Comparison of ENCODE assay signal across 12 mouse cellular contexts in genomic region chr3:63241099-63241587, GRCm38 (mm10). TPM values are rescaled to one million over a fixed set of nuclear protein-coding genes. Genes with fewer than 3 reads are reported as not detected.
A peak's percentile ranks its signal among the peaks of the same experiment; 100 is the strongest.
DNase-seq lines count a peak whose midpoint lies in the region; ATAC-seq and TF ChIP-seq lines count a peak whose summit lies in the region.
"Had no signal": no experiment of that assay in that cellular context is flagged by ENCODE, and none has a peak within 500 bp of the region (broad histone marks: within the 10 kb centered on the region; RNA-seq: fewer than 3 reads in every experiment).

Mme (plus strand) TSS chr3:63241537.

- no peaks in the 10 kb centered on the region for H3K36me3 ChIP-seq in heart, embryonic 12.5 days
- H3K36me3 ChIP-seq: liver, embryonic 15.5 days had no signal

- H3K27me3 ChIP-seq in heart, embryonic 12.5 days (replicated peaks): no peaks in the 10 kb centered on the region
- no peaks in the 10 kb centered on the region for H3K27me3 ChIP-seq in cerebellum, adult 2 months (ENCODE audit: control insufficient read depth, insufficient read depth, low read length)
- H3K27me3 ChIP-seq: liver, embryonic 15.5 days had no signal

- DNase-seq in heart, adult 8-10 months (ENCODE audit: low spot score): no peak
- DNase-seq in heart, adult 9 months (ENCODE audit: low spot score in 2 of 2): no peak
- DNase-seq in 3134 (ENCODE audit: extremely low read depth, insufficient read length, low spot score): peak; percentile 4
- DNase-seq in adrenal gland, postnatal 10 days: no peak
- no peak for DNase-seq in cerebellum, adult 2 months
- DNase-seq in urinary bladder, postnatal 36 days (ENCODE audit: low spot score in 2 of 2): no peak
- no peak for DNase-seq in spleen, postnatal 36 days (ENCODE audit: low spot score in 2 of 2)
- DNase-seq: cerebellum, postnatal 25 days had no signal

- H3K4me1 ChIP-seq in heart, embryonic 12.5 days (replicated peaks): no peaks in the 10 kb centered on the region
- no peaks in the 10 kb centered on the region for H3K4me1 ChIP-seq in cerebellum, adult 2 months (ENCODE audit: control insufficient read depth, insufficient read depth, low read length)
- H3K4me1 ChIP-seq: liver, embryonic 15.5 days had no signal

- TF ChIP-seq CTCF in cerebellum, adult 2 months (IDR thresholded peaks at IDR 0.05; ENCODE audit: borderline replicate concordance, insufficient read depth, low read depth, low read length): no peak

- H3K4me3 ChIP-seq in heart, embryonic 12.5 days: no peak within 1 kb of the TSS
- H3K4me3 ChIP-seq in cerebellum, adult 2 months (replicated peaks; ENCODE audit: insufficient read depth, low read depth, low read length): no peak within 1 kb of the TSS
- H3K4me3 ChIP-seq: layer of hippocampus, adult 2 months; liver, embryonic 15.5 days had no signal

- TF ChIP-seq POLR2A in cerebellum, adult 2 months (IDR thresholded peaks at IDR 0.05; ENCODE audit: borderline replicate concordance, insufficient read depth, low read length): no peak

- no peak within 1 kb of the TSS for H3K4me2 ChIP-seq in heart, embryonic 12.5 days
- H3K4me2 ChIP-seq: liver, embryonic 15.5 days had no signal

- H3K9ac ChIP-seq in heart, embryonic 12.5 days: no peak within 1 kb of the TSS
- H3K9ac ChIP-seq: liver, embryonic 15.5 days had no signal

- H3K27ac ChIP-seq in heart, embryonic 12.5 days (ENCODE audit: poor library complexity, severe bottlenecking): no peak within 1 kb of the TSS
- H3K27ac ChIP-seq in cerebellum, adult 2 months (ENCODE audit: insufficient read depth, low read length): no peak within 1 kb of the TSS
- H3K27ac ChIP-seq: layer of hippocampus, adult 2 months; liver, embryonic 15.5 days had no signal

- H3K9me3 ChIP-seq in heart, embryonic 12.5 days (replicated peaks): no peaks in the 10 kb centered on the region
- H3K9me3 ChIP-seq: liver, embryonic 15.5 days had no signal

- 80% methylated on average over 7 of the region's 7 CpGs for WGBS in heart, embryonic 12.5 days
- WGBS in cerebellum, adult 2 months: 83% methylated on average over 7 of the region's 7 CpGs

- ATAC-seq in heart, embryonic 12.5 days (ENCODE audit: insufficient number of reproducible peaks, low FRiP score): no peak
- ATAC-seq: forebrain, embryonic 16.5 days had no signal

RNA-seq across cellular contexts. Expression of gene Mme, which starts in this region (rescaled TPM):
- total RNA-seq in heart, adult 8-10 months (2022): 10 to 100 TPM; 12.7 to 16.8 (median 15.0) TPM
- total RNA-seq in adrenal gland, postnatal 10 days (2021): 10 to 100 TPM; 40.7 to 48.7 TPM
- 11.4 and 11.5 TPM in 2 replicates for polyA plus RNA-seq in heart, embryonic 12.5 days (2016; fragmentation: Nextera tagmentation; extraction: Ambion mirVana)
- polyA plus RNA-seq in cerebellum, adult 2 months (2012; rRNA removed): 2.0 and 2.6 TPM in 2 replicates
